Mouse (Mus musculus) frontal cortex, postnatal 14 days (tissue): ENCODE measurements around the gene Trrap.

Experiments
- DNase-seq, 2 experiments: peaks; one replicate each; pipeline ENCODE4 v3.0.0; 2022; ENCODE audit warnings: low spot score in 2 of 2

Gene Trrap

GRCm38 (mm10) chr5:144871775-144872174 lies 104.2 kb downstream of the Trrap start:
- DNase-seq = no peak

- DNase-seq = no peak
These were observed 104.8 kb downstream of the Trrap start for GRCm38 (mm10) chr5:144872326-144872725.

GRCm38 (mm10) chr5:144872867-144873266 lies 105.3 kb downstream of the Trrap start:
- no peak for DNase-seq

GRCm38 (mm10) chr5:144875227-144875626 lies 107.7 kb downstream of the Trrap start:
- no peak for DNase-seq

- DNase-seq = peak; percentile 55 to 67
These were observed 108.4 kb downstream of the Trrap start for GRCm38 (mm10) chr5:144875892-144876291.

GRCm38 (mm10) chr5:144877021-144877420 lies 109.5 kb downstream of the Trrap start:
- DNase-seq = no peak

GRCm38 (mm10) chr5:144881670-144882399 lies 114.3 kb downstream of the Trrap start:
- DNase-seq = peak; percentile 38 to 52

- no peak for DNase-seq
These were observed 117.2 kb downstream of the Trrap start for GRCm38 (mm10) chr5:144884629-144885217.

- no peak for DNase-seq
These were observed 118.6 kb downstream of the Trrap start for GRCm38 (mm10) chr5:144885968-144886650.

- no peak for DNase-seq
These were observed 123.7 kb downstream of the Trrap start for GRCm38 (mm10) chr5:144891276-144891675.

- DNase-seq = no peak
These were observed 130.3 kb downstream of the Trrap start for GRCm38 (mm10) chr5:144897881-144898280.

GRCm38 (mm10) chr5:144898448-144899052 lies 131.0 kb downstream of the Trrap start:
- DNase-seq = no peak

- DNase-seq = no peak
These were observed 133.5 kb downstream of the Trrap start for GRCm38 (mm10) chr5:144901035-144901434.

GRCm38 (mm10) chr5:144901791-144902190 lies 134.3 kb downstream of the Trrap start:
- no peak for DNase-seq

- no peak for DNase-seq
These were observed 137.0 kb downstream of the Trrap start for GRCm38 (mm10) chr5:144904356-144905134.

GRCm38 (mm10) chr5:144907591-144907990 lies 140.1 kb downstream of the Trrap start:
- no peak for DNase-seq
